25 mouse cellular contexts compared by ENCODE assay signal in genomic region chr11:67190316-67190715, GRCm38 (mm10). TPM values are rescaled to one million over a fixed set of nuclear protein-coding genes. Genes with fewer than 3 reads are reported as not detected.
"Had no signal": no experiment of that assay in that cellular context is flagged by ENCODE, and none has a peak within 500 bp of the region (broad histone marks: within the 10 kb centered on the region; RNA-seq: fewer than 3 reads in every experiment).

No protein-coding gene starts in this region.

- H3K4me1 ChIP-seq: liver, embryonic 13.5 days; stomach, embryonic 15.5 days had no signal

- DNase-seq: kidney, adult 2 months; kidney, postnatal 25 days; layer of hippocampus, postnatal 36 days; liver, embryonic 13.5 days; lung, adult 2 months; lung, postnatal 14 days; lung, postnatal 4 days; midbrain, embryonic 14.5 days; right cerebral cortex, postnatal 25 days; spleen, adult 18-20 months; thymus, postnatal 25 days had no signal

- H3K27ac ChIP-seq: kidney, postnatal 0 days; layer of hippocampus, adult 2 months; liver, embryonic 13.5 days; stomach, embryonic 15.5 days had no signal

- H3K4me3 ChIP-seq: layer of hippocampus, adult 2 months; liver, embryonic 13.5 days; stomach, embryonic 15.5 days had no signal

RNA-seq across cellular contexts. Expression of gene Myh1, which starts 9.5 kb away (rescaled TPM):
- total RNA-seq: megakaryocyte progenitor cell, adult 5-6 weeks; megakaryocyte-erythroid progenitor cell, adult 5-6 weeks had no signal
- polyA plus RNA-seq: kidney, postnatal 0 days; liver, adult 2 months; lung, embryonic 16.5 days; midbrain, embryonic 11.5 days had no signal

RNA-seq across cellular contexts. Expression of gene Myh2, which starts 19.5 kb away (rescaled TPM):
- total RNA-seq: megakaryocyte progenitor cell, adult 5-6 weeks; megakaryocyte-erythroid progenitor cell, adult 5-6 weeks had no signal
- polyA plus RNA-seq: kidney, embryonic 14.5 days; kidney, postnatal 0 days; large intestine, adult 2 months; limb, embryonic 11.5 days; liver, adult 2 months; liver, embryonic 13.5 days; liver, embryonic 16.5 days; lung, embryonic 16.5 days; midbrain, embryonic 11.5 days; stomach, embryonic 15.5 days; thymus, postnatal 0 days had no signal

RNA-seq across cellular contexts. Expression of gene Myh4, which starts 47.5 kb away (rescaled TPM):
- total RNA-seq: megakaryocyte progenitor cell, adult 5-6 weeks; megakaryocyte-erythroid progenitor cell, adult 5-6 weeks had no signal
- polyA plus RNA-seq: intestine, postnatal 0 days; kidney, embryonic 14.5 days; kidney, postnatal 0 days; liver, adult 2 months; liver, embryonic 13.5 days; lung, embryonic 16.5 days; midbrain, embryonic 11.5 days; stomach, embryonic 15.5 days had no signal
